Mouse (Mus musculus) lung, embryonic 14.5 days (tissue): ENCODE results near the gene Hsd17b12. TPM values are rescaled to one million over a fixed set of nuclear protein-coding genes. Genes with fewer than 3 reads are reported as not detected.

Experiments
- ATAC-seq: fragments of 200-750 bp; cut with Nextera tagmentation; 2 replicates; pipeline ENCODE4 v1.8.0; 2017; ENCODE audit warnings: mild to moderate bottlenecking, moderate TSS enrichment, moderate library complexity; ENCODE audit not compliant: insufficient read depth
- DNase-seq: peaks from one replicate; pipeline ENCODE4 v3.0.0-alpha.2; 2015
- H3K27ac ChIP-seq: fragments of 300-500 bp; sonication (generic); 2 replicates; pipeline ENCODE4 v1.5.1; 2014; ENCODE audit warnings: low read depth, mild to moderate bottlenecking, moderate library complexity
- H3K27me3 ChIP-seq: fragments of 300-500 bp; sonication (generic); 2 replicates; pipeline ENCODE4 v1.6.1; 2014; ENCODE audit warnings: low read length, control low read depth; ENCODE audit not compliant: insufficient read depth
- H3K36me3 ChIP-seq: fragments of 300-500 bp; sonication (generic); 2 replicates; pipeline ENCODE4 v1.6.1; 2014; ENCODE audit warnings: control low read depth; ENCODE audit not compliant: insufficient read depth
- H3K4me1 ChIP-seq: fragments of 300-500 bp; sonication (generic); 2 replicates; pipeline ENCODE4 v1.6.1; 2014; ENCODE audit warnings: antibody characterized with exemption, control low read depth; ENCODE audit not compliant: insufficient read depth
- H3K4me2 ChIP-seq: fragments of 300-500 bp; sonication (generic); 2 replicates; pipeline ENCODE4 v1.6.1; 2014; ENCODE audit warnings: mild to moderate bottlenecking
- H3K4me3 ChIP-seq: fragments of 300-500 bp; sonication (generic); 2 replicates; pipeline ENCODE4 v1.5.1; 2014; ENCODE audit warnings: low read depth, low read length
- H3K9ac ChIP-seq: fragments of 300-500 bp; sonication (generic); 2 replicates; pipeline ENCODE4 v1.6.1; 2014
- H3K9me3 ChIP-seq: fragments of 300-500 bp; sonication (generic); 2 replicates; pipeline ENCODE4 v1.6.1; 2016; ENCODE audit warnings: low read depth, low read length, control low read depth
- CTCF ChIP-seq: IDR thresholded peaks from 2 replicates; pipeline ENCODE4 v1.5.1; 2016; ENCODE audit warnings: antibody characterized with exemption, low read depth
- WGBS: fragments of 180-500 bp; shearing (Covaris S2); extraction: QIAGEN DNeasy Blood & Tissue Kit; methylation state at CpG from one replicate; pipeline ENCODE4 v1.1.7; 2014; 5-methylcytosine and 5-hydroxymethylcytosine counted together
- polyA plus RNA-seq: library from polyadenylated mRNA; unstranded; fragments of >200 nt; fragmentation: Nextera tagmentation; extraction: Ambion mirVana; gene quantifications from 2 replicates; pipeline ENCODE4 v1.2.1, GENCODE M21; 2014

Hsd17b12 gene
- polyA plus RNA-seq, 1 experiment from 2014 or later = 127 TPM

- no peak for ATAC-seq
- Histone ChIP-seq H3K9me3 (no peaks in the 10 kb centered on the region), H3K27me3 (no peaks in the 10 kb centered on the region), H3K27ac (no peak overlapping the region), H3K4me2 (no peak overlapping the region), H3K4me3 (no peak overlapping the region), H3K9ac (no peak overlapping the region), H3K4me1 (no peaks in the 10 kb centered on the region), H3K36me3 (no peaks in the 10 kb centered on the region)
- no peak for DNase-seq
- 87% methylated on average over 5 of the region's 5 CpGs for WGBS
- TF ChIP-seq CTCF = no peak
Observed at GRCm38 (mm10) chr2:94051952-94052351, 105.8 kb downstream of the Hsd17b12 start.

DNA sequence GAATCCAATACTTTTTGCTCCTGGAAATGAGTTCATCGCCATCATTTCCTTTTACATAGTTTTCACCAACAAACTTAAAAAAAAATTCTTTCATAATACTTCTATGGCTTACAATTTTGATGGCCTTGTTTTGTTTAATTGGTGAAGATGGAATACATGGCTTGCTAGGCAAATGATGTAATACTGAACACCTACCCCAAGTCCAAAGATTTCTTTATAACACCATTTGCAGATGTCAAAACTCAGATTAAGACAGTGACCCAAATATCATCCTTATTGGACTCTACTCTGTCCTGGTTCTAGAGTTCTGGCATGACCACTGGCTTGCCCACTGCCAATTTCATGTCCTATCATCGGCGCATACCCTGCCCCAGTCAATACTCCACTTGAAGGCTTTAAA, 106.9 kb downstream of the Hsd17b12 start:
- no peak for TF ChIP-seq CTCF
- 96% methylated on average over 3 of the region's 3 CpGs for WGBS
- no peak overlapping the region for H3K4me3 ChIP-seq
- no peaks in the 10 kb centered on the region for H3K27me3 ChIP-seq
- no peaks in the 10 kb centered on the region for H3K36me3 ChIP-seq
- no peaks in the 10 kb centered on the region for H3K9me3 ChIP-seq
- no peaks in the 10 kb centered on the region for H3K4me1 ChIP-seq
- DNase-seq = no peak
- no peak overlapping the region for H3K27ac ChIP-seq
- H3K4me2 ChIP-seq = no peak overlapping the region
- ATAC-seq = no peak
- no peak overlapping the region for H3K9ac ChIP-seq

DNA sequence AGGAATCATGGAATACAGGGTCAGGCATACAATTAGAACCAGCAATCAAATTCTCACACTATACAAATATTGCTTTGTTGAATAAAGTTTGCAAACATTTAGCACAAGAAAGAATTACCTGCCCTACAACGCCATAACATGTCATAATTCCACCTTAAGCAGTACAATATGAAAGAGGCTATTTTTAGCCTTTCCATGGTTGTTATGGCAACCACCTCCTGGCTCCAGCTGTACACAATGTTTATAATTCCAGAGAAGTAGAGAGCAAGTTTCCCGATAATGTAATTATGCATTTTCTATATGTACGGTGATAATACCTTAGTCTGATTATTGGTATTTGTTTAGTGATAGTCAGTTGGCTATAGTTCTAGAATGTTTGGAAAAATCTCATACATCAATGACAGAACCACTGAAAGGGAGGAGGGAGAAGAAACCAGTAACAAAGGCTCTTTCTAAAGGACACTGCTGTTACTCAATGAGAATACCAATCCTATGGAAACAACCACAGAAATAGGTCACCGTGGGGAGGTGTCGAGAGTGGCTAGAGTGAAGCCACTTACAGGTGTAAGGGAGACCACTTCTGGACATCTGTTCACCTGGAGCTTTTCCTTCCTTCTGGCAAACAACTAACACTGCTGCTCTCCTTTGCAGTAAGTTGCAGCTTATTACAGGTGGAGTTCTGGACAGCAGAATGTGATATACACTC, 108.1 kb downstream of the Hsd17b12 start:
- ATAC-seq (no peak), DNase-seq (peak; percentile 31)
- Histone ChIP-seq H3K9me3 (no peaks in the 10 kb centered on the region), H3K27ac (no peak overlapping the region), H3K4me1 (no peaks in the 10 kb centered on the region), H3K27me3 (no peaks in the 10 kb centered on the region), H3K4me3 (no peak overlapping the region), H3K4me2 (no peak overlapping the region), H3K9ac (no peak overlapping the region), H3K36me3 (no peaks in the 10 kb centered on the region)
- TF ChIP-seq CTCF = no peak
- WGBS = 47% methylated on average over 5 of the region's 5 CpGs

GRCm38 (mm10) chr2:94048733-94049470, 108.9 kb downstream of the Hsd17b12 start:
- no peak for TF ChIP-seq CTCF
- Histone ChIP-seq H3K9ac (no peak overlapping the region), H3K27ac (no peak overlapping the region), H3K4me3 (no peak overlapping the region), H3K9me3 (no peaks in the 10 kb centered on the region), H3K4me2 (no peak overlapping the region), H3K27me3 (no peaks in the 10 kb centered on the region), H3K4me1 (no peaks in the 10 kb centered on the region), H3K36me3 (no peaks in the 10 kb centered on the region)
- DNase-seq (no peak), ATAC-seq (no peak)
- 60% methylated on average over 5 of the region's 5 CpGs for WGBS

GRCm38 (mm10) chr2:94048271-94048670, 109.5 kb downstream of the Hsd17b12 start:
- Histone ChIP-seq H3K27ac (no peak overlapping the region), H3K9ac (no peak overlapping the region), H3K9me3 (no peaks in the 10 kb centered on the region), H3K4me1 (no peaks in the 10 kb centered on the region), H3K27me3 (no peaks in the 10 kb centered on the region), H3K4me3 (no peak overlapping the region), H3K36me3 (no peaks in the 10 kb centered on the region), H3K4me2 (no peak overlapping the region)
- WGBS = 72% methylated on average over 1 of the region's 1 CpGs
- DNase-seq (no peak), ATAC-seq (no peak)
- no peak for TF ChIP-seq CTCF

GRCm38 (mm10) chr2:94045411-94046090, 112.2 kb downstream of the Hsd17b12 start:
- ATAC-seq (no peak), DNase-seq (no peak)
- H3K27ac ChIP-seq = no peak overlapping the region
- no peak overlapping the region for H3K4me3 ChIP-seq
- H3K36me3 ChIP-seq = peaks cover 3% of the 10 kb centered on the region; the same call in 1 of the 2 replicates
- WGBS = 57% methylated on average over 6 of the region's 6 CpGs
- H3K4me2 ChIP-seq = no peak overlapping the region
- H3K9me3 ChIP-seq = no peaks in the 10 kb centered on the region
- no peak for TF ChIP-seq CTCF
- H3K4me1 ChIP-seq = no peaks in the 10 kb centered on the region
- no peak overlapping the region for H3K9ac ChIP-seq
- H3K27me3 ChIP-seq = no peaks in the 10 kb centered on the region

- DNase-seq (no peak), ATAC-seq (no peak)
- Histone ChIP-seq H3K4me3 (no peak overlapping the region), H3K27ac (no peak overlapping the region), H3K9ac (no peak overlapping the region), H3K4me2 (no peak overlapping the region), H3K36me3 (peaks cover 3% of the 10 kb centered on the region; the same call in 1 of the 2 replicates), H3K27me3 (no peaks in the 10 kb centered on the region), H3K9me3 (no peaks in the 10 kb centered on the region), H3K4me1 (no peaks in the 10 kb centered on the region)
- no peak for TF ChIP-seq CTCF
- WGBS = 88% methylated on average over 2 of the region's 2 CpGs
Observed at GRCm38 (mm10) chr2:94044174-94044573, 113.6 kb downstream of the Hsd17b12 start.
